Comparison of ENCODE assay signal across 8 mouse cellular contexts in the genomic region with DNA sequence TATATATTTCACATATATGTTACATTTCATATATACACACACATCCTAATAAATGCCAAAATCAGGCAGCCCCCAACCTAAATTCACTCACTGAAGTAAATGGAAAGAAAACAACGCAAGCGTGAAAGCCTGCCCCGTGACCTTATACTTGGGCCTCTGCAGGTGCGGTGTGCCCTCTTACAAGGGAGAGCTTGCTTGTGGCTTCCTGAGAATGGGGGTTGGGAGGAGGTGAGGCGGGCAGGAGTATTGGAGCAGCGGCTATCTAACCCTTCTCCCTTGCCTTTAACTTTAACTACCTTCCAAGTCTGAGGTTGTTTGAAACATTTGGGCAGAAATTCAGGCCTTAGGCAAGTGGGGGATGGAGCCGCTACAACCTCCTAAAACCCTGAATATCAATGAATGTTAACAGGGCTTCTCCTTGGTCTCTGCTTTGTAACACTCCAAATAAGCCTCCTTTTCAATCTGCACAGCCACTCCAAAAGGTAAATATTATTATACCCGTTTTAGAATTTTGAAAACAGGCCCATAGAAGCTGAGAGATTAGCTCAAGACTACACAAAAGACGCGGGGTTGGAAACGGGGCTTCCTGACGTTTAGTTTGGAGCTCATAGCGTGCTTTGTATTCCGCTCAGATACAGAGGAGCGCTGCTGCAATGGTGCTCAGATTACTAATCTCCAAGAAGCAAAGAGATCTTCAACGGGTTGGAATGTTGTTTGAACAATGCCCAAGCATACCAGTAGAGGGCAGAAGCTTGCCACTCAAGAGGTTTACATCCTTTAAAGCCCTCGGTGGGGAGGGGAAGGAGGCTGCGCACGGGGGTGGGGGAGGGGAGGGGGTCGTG. TPM values are rescaled to one million over a fixed set of nuclear protein-coding genes. Genes with fewer than 3 reads are reported as not detected.
DNase-seq lines count a peak whose midpoint lies in the region; ATAC-seq and TF ChIP-seq lines count a peak whose summit lies in the region.

No protein-coding gene starts in this region.

- H3K27me3 ChIP-seq in intestine, postnatal 0 days (replicated peaks; ENCODE audit: control insufficient read depth, insufficient read depth, low read length) = no peaks in the 10 kb centered on the region
- no peaks in the 10 kb centered on the region for H3K27me3 ChIP-seq in midbrain, embryonic 15.5 days (replicated peaks)

- H3K36me3 ChIP-seq in intestine, postnatal 0 days (ENCODE audit: control insufficient read depth, insufficient read depth) = no peaks in the 10 kb centered on the region
- H3K36me3 ChIP-seq in midbrain, embryonic 15.5 days (replicated peaks) = no peaks in the 10 kb centered on the region

- WGBS in intestine, postnatal 0 days = 29% methylated on average over 20 of the region's 20 CpGs
- WGBS in midbrain, embryonic 15.5 days = 6% methylated on average over 20 of the region's 20 CpGs

- H3K9me3 ChIP-seq in intestine, postnatal 0 days (ENCODE audit: control insufficient read depth) = no peaks in the 10 kb centered on the region
- H3K9me3 ChIP-seq in midbrain, embryonic 15.5 days = no peaks in the 10 kb centered on the region

- TF ChIP-seq CTCF in intestine, postnatal 0 days (IDR thresholded peaks at IDR 0.05; ENCODE audit: low read depth) = peak; percentile 83

- intact Hi-C loops in left cerebral cortex, postnatal 14 days (cut with DNase I) = loop anchor here (1.0 kb wide), 1 partner anchor 408 kb away; no protein-coding TSS in a partner anchor

- no peaks in the 10 kb centered on the region for H3K4me1 ChIP-seq in intestine, postnatal 0 days (replicated peaks; ENCODE audit: control insufficient read depth, insufficient read depth, low read length)
- peaks cover 12% of the 10 kb centered on the region for H3K4me1 ChIP-seq in midbrain, embryonic 15.5 days

- ATAC-seq in intestine, postnatal 0 days = no peak
- peak; percentile 94 for ATAC-seq in midbrain, embryonic 15.5 days (replicated peaks)

- no peak overlapping the region for H3K9ac ChIP-seq in intestine, postnatal 0 days (ENCODE audit: low read depth, low read length)
- H3K9ac ChIP-seq in midbrain, embryonic 15.5 days = no peak overlapping the region

- no peak overlapping the region for H3K27ac ChIP-seq in intestine, postnatal 0 days (ENCODE audit: low read depth, low read length)
- peak overlapping the region; percentile 68 for H3K27ac ChIP-seq in midbrain, embryonic 15.5 days

- no peak overlapping the region for H3K4me3 ChIP-seq in intestine, postnatal 0 days (ENCODE audit: low read depth, low read length)
- H3K4me3 ChIP-seq in midbrain, embryonic 15.5 days = 0 out of 2 replicates have a peak overlapping the region, but pooled peaks have one; percentile 9

- H3K4me2 ChIP-seq in intestine, postnatal 0 days (replicated peaks; ENCODE audit: low read depth) = no peak overlapping the region
- peak overlapping the region; percentile 27 for H3K4me2 ChIP-seq in midbrain, embryonic 15.5 days

- peak; percentile 28 for DNase-seq in 3134 (ENCODE audit: extremely low read depth, insufficient read length, low spot score)
- DNase-seq in adrenal gland, adult 18-20 months (ENCODE audit: low spot score in 2 of 2) = peak; percentile 31 to 32
- DNase-seq in embryo, embryonic 11 days = peak; percentile 86
- peak; percentile 72 to 84 for DNase-seq in heart, adult 18-20 months
- peak; percentile 88 to 95 for DNase-seq in left cerebral cortex, postnatal 14 days (ENCODE audit: low spot score in 2 of 2)
- DNase-seq in spleen, postnatal 36 days (ENCODE audit: low spot score in 2 of 2) = peak; percentile 61 to 73

RNA-seq across cellular contexts. Expression of a gene that starts 28.3 kb away (rescaled TPM):
- total RNA-seq in adrenal gland, adult 18-20 months (2021) = 10 to 100 TPM; 25.4 to 27.2 TPM
- total RNA-seq in heart, adult 18-20 months (2021) = 100 to 1,000 TPM; 432 to 483 TPM
- polyA plus RNA-seq in intestine, postnatal 0 days (2015; fragmentation: Nextera tagmentation; extraction: Ambion mirVana) = 11.1 and 11.3 TPM in 2 replicates
- total RNA-seq in left cerebral cortex, postnatal 14 days (2021) = 10 to 100 TPM; 44.4 to 45.5 TPM
- polyA plus RNA-seq in midbrain, embryonic 15.5 days (2015; fragmentation: Nextera tagmentation; extraction: Ambion mirVana) = 5.7 and 5.9 TPM in 2 replicates

RNA-seq across cellular contexts. Expression of a gene that starts 53.5 kb away (rescaled TPM):
- 10 to 100 TPM; 58.2 to 64.8 TPM for total RNA-seq in adrenal gland, adult 18-20 months (2021)
- total RNA-seq in heart, adult 18-20 months (2021) = 10 to 100 TPM; 39.3 to 42.8 TPM
- 95.3 and 96.8 TPM in 2 replicates for polyA plus RNA-seq in intestine, postnatal 0 days (2015; fragmentation: Nextera tagmentation; extraction: Ambion mirVana)
- 10 to 100 TPM; 60.6 to 61.4 TPM for total RNA-seq in left cerebral cortex, postnatal 14 days (2021)
- polyA plus RNA-seq in midbrain, embryonic 15.5 days (2015; fragmentation: Nextera tagmentation; extraction: Ambion mirVana) = 98.3 and 103 TPM in 2 replicates

Comparison
In these comparisons a context has a peak if more than half of its experiments do, and no peak if none do; other contexts are left out.
1. DNase-seq: peak in every context shown above with its lines; median percentile 92 in left cerebral cortex, postnatal 14 days; 86 in embryo, embryonic 11 days; 78 in heart, adult 18-20 months; 67 in spleen, postnatal 36 days; 32 in adrenal gland, adult 18-20 months; 28 in 3134.
2. RNA of a gene that starts 28.3 kb away (total RNA-seq): 432 to 483 TPM in heart, adult 18-20 months; 44.4 to 45.5 TPM in left cerebral cortex, postnatal 14 days and 25.4 to 27.2 TPM in adrenal gland, adult 18-20 months; every median in the first group is over 4 times any median in the second.